Mouse (Mus musculus): Measurements from ENCODE around the gene Nol4l.

DNA sequence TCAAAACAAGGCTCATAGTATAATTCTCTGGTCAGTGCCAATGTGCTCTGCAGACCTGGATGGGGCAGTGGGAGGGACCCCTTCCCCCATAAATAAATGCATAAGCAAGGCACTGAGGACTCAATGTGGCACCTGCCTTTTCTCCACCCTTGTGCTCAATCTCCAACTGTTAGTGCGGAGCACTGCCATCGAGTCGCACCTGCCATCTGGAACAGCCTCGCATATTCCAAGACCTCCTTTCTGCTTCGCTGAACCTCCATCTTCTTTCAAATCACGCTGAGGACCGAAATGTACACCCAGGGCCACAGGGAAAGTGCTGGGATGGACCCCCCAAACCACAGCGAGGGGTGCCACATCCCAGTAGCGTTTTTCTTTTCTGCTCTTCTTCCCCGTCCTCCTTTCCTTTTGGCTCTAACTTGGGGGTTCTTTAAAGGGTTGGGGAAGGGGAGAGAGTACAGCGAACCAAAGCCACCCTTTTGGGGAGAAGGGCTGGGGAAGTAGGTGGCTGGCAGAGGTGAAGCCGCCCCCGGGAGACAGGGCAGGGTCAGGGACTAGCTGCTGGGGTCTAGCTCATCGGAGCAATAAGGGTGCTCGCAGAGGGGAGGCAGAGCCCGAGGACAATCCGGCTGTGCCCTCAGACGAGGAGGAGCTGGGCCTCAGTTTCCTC, 38.1 kb downstream of the Nol4l start:
- TF ChIP-seq POLR2A (IDR thresholded peaks at IDR 0.05; ENCODE audit: borderline replicate concordance, low read depth, low read length) = no peak
- no peak for TF ChIP-seq CTCF (IDR thresholded peaks at IDR 0.05; ENCODE audit: low read depth, low read length)
